Mouse (Mus musculus): ENCODE results near the gene Creb5. TPM values are rescaled to one million over a fixed set of nuclear protein-coding genes. Genes with fewer than 3 reads are reported as not detected.

Creb5 gene
- polyA plus RNA-seq, 1 experiment from 2014 or later: 5.4 TPM

DNA sequence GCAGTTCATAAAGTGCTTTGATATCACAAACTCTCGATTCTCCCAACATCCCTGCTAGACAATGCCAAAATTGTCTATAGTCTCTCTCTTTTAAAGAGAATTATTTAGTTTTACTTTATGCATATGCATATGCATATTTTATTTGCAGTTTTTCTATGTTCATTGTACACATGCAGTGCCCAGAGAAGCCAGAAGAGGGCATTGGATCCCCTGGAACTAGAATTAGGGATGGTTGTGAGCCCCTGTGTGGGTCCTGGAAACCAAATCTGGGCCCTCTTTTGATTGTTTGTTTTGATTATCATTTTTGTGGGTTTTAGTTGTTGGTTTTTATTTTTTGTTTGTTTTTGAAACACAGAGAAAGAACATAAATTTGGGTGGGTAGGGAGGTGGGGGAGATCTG lies 69.3 kb downstream of the Creb5 start:
- 93% methylated on average over 1 of the region's 1 CpGs for WGBS
- H3K4me1 ChIP-seq (ENCODE audit: insufficient read depth, low read depth, low read length): no peaks in the 10 kb centered on the region
- H3K9ac ChIP-seq (replicated peaks; ENCODE audit: low read depth): no peak overlapping the region
- H3K4me2 ChIP-seq (replicated peaks; ENCODE audit: low read depth, low read length): no peak overlapping the region
- DNase-seq (ENCODE audit: low spot score) (no peak), ATAC-seq (no peak)
- no peaks in the 10 kb centered on the region for H3K36me3 ChIP-seq (ENCODE audit: insufficient read depth, low read length)
- H3K27ac ChIP-seq (ENCODE audit: low read length): no peak overlapping the region
- TF ChIP-seq EP300 (IDR thresholded peaks at IDR 0.05) (no peak), CTCF (IDR thresholded peaks at IDR 0.05) (peak; percentile 12; the same call in 1 of the 2 replicates)
- H3K27me3 ChIP-seq (replicated peaks; ENCODE audit: insufficient read depth, low read length): no peaks in the 10 kb centered on the region
- H3K9me3 ChIP-seq (ENCODE audit: low read length): no peaks in the 10 kb centered on the region
- no peak overlapping the region for H3K4me3 ChIP-seq (ENCODE audit: low read depth, low read length)

DNA sequence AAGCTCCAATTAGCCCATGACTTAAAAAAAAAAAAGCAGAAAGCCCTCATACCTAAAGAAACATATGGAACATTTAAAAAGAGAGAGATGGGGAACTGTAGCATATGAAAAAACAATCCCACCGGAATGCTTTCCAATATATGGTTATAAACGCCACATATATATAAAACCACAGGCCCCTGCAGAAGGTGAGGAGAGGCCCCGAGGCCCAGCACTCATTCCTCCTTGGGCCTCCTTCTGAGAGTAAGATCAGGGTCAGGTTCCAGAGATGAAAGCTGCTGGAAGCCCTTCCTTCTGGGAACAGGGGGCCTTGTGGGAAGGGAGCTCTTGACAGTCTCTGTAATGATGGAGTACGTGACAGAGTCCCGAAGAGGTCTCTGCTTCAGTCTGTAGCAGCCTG lies 76.5 kb downstream of the Creb5 start:
- Histone ChIP-seq H3K4me2 (replicated peaks; ENCODE audit: low read depth, low read length) (no peak overlapping the region), H3K36me3 (ENCODE audit: insufficient read depth, low read length) (no peaks in the 10 kb centered on the region), H3K27me3 (replicated peaks; ENCODE audit: insufficient read depth, low read length) (no peaks in the 10 kb centered on the region), H3K27ac (ENCODE audit: low read length) (no peak overlapping the region), H3K9me3 (ENCODE audit: low read length) (no peaks in the 10 kb centered on the region), H3K4me1 (ENCODE audit: insufficient read depth, low read depth, low read length) (peaks cover 3% of the 10 kb centered on the region; the same call in 1 of the 2 replicates), H3K4me3 (ENCODE audit: low read depth, low read length) (no peak overlapping the region), H3K9ac (replicated peaks; ENCODE audit: low read depth) (no peak overlapping the region)
- DNase-seq (ENCODE audit: low spot score): peak; percentile 5
- 43% methylated on average over 5 of the region's 5 CpGs for whole genome bisulfite sequencing
- TF ChIP-seq EP300 (IDR thresholded peaks at IDR 0.05) (no peak), CTCF (IDR thresholded peaks at IDR 0.05) (no peak)
- ATAC-seq: no peak

DNA sequence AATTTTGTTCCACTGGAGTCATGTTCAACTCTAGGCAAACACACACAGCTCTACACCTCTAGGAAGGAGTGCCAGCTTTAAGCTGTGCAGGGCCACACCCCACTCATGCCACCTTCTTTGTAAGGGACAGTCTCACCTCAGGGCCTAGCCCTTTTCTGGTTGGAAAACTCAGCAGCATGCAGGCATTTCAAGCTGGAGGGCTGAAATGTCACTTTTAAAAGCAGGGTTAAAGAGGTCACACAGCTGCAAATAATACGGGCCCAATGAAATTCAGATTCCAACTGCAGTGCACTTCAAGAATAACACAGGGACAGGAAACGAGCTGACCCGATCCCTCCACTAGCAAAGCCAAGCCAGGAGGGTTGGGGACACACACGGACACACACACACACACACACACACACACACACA lies 76.9 kb downstream of the Creb5 start:
- Histone ChIP-seq H3K27ac (ENCODE audit: low read length) (no peak overlapping the region), H3K27me3 (replicated peaks; ENCODE audit: insufficient read depth, low read length) (no peaks in the 10 kb centered on the region), H3K9ac (replicated peaks; ENCODE audit: low read depth) (no peak overlapping the region), H3K36me3 (ENCODE audit: insufficient read depth, low read length) (no peaks in the 10 kb centered on the region), H3K4me1 (ENCODE audit: insufficient read depth, low read depth, low read length) (peaks cover 3% of the 10 kb centered on the region; the same call in 1 of the 2 replicates), H3K9me3 (ENCODE audit: low read length) (no peaks in the 10 kb centered on the region), H3K4me2 (replicated peaks; ENCODE audit: low read depth, low read length) (no peak overlapping the region), H3K4me3 (ENCODE audit: low read depth, low read length) (no peak overlapping the region)
- 18% methylated on average over 4 of the region's 4 CpGs for WGBS
- TF ChIP-seq CTCF (IDR thresholded peaks at IDR 0.05) (no peak), EP300 (IDR thresholded peaks at IDR 0.05) (no peak)
- peak; percentile 48 for DNase-seq (ENCODE audit: low spot score)
- 0 out of 2 replicates have a peak, but pooled peaks have one; percentile 19 for ATAC-seq

DNA sequence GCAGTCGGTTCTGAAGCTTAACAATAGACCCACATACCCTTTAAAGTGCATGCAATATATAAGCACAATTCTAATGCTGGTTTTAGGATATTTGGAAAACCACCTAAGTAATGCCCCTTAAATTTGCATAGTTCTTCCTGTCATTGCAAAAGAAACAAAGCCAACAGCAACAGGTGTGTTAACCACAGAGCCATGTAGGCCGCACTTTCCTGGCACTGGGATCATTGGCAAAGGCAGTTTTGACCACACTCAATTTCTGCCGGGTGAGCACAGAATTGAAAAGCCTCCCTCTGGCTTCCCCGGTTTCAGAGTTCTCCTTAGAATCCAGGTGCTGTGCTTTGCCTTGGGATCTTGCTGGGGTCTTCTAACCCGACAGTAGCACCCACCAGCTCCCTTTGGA lies 82.1 kb downstream of the Creb5 start:
- Histone ChIP-seq H3K4me3 (ENCODE audit: low read depth, low read length) (no peak overlapping the region), H3K9ac (replicated peaks; ENCODE audit: low read depth) (no peak overlapping the region), H3K27ac (ENCODE audit: low read length) (no peak overlapping the region), H3K4me2 (replicated peaks; ENCODE audit: low read depth, low read length) (no peak overlapping the region), H3K4me1 (ENCODE audit: insufficient read depth, low read depth, low read length) (no peaks in the 10 kb centered on the region), H3K9me3 (ENCODE audit: low read length) (no peaks in the 10 kb centered on the region), H3K27me3 (replicated peaks; ENCODE audit: insufficient read depth, low read length) (no peaks in the 10 kb centered on the region), H3K36me3 (ENCODE audit: insufficient read depth, low read length) (no peaks in the 10 kb centered on the region)
- WGBS: 88% methylated on average over 5 of the region's 5 CpGs
- TF ChIP-seq CTCF (IDR thresholded peaks at IDR 0.05): no peak
- TF ChIP-seq EP300 (IDR thresholded peaks at IDR 0.05): no peak
- DNase-seq (ENCODE audit: low spot score): no peak
- no peak for ATAC-seq

DNA sequence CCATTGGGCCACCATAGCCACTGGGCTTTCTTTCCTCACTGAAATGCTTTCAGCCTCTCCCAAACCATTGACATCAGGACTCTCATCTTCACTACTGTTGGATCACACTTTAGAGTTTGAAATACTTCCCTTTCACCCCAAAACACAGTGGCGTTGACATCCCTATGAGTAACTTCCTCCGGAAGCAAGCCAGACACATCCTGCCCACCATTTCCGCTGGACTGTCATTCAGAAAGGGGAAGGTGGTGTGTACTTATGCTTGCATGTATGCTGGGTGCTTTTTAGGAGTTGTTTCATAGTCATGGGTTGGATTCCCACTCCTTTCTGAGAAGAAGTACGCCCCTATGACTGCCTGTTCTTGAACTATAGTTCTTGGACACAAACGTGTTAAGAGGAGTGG lies 82.9 kb downstream of the Creb5 start:
- Histone ChIP-seq H3K9me3 (ENCODE audit: low read length) (no peaks in the 10 kb centered on the region), H3K27ac (ENCODE audit: low read length) (no peak overlapping the region), H3K9ac (replicated peaks; ENCODE audit: low read depth) (no peak overlapping the region), H3K27me3 (replicated peaks; ENCODE audit: insufficient read depth, low read length) (no peaks in the 10 kb centered on the region), H3K36me3 (ENCODE audit: insufficient read depth, low read length) (no peaks in the 10 kb centered on the region), H3K4me1 (ENCODE audit: insufficient read depth, low read depth, low read length) (no peaks in the 10 kb centered on the region), H3K4me2 (replicated peaks; ENCODE audit: low read depth, low read length) (no peak overlapping the region), H3K4me3 (ENCODE audit: low read depth, low read length) (no peak overlapping the region)
- TF ChIP-seq EP300 (IDR thresholded peaks at IDR 0.05): peak; percentile 73
- no peak for TF ChIP-seq CTCF (IDR thresholded peaks at IDR 0.05)
- no peak; the same call in 1 of the 2 replicates for ATAC-seq
- DNase-seq (ENCODE audit: low spot score): peak; percentile 59
- WGBS: 72% methylated on average over 5 of the region's 5 CpGs

DNA sequence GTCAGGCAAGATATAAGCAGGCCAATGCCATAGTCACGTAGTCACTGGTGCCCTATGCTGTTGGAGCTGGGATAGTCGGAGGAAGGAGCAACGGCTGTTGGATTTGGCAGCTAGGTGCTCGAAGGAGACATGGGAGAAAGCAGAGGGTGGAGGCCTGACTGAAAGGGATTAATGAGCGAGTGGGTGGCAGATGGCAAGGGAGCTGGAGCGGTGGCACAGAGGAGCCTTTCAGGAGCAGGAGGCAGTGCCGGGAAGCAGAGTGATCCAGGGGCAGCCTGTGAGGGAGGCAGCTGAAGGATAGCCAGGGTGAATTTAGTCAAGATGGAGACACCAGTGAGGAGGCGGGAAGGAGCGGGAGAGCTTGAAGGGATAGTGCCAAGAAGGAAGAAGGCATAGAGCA lies 84.9 kb downstream of the Creb5 start:
- TF ChIP-seq EP300 (IDR thresholded peaks at IDR 0.05) (no peak), CTCF (IDR thresholded peaks at IDR 0.05) (no peak)
- 90% methylated on average over 9 of the region's 9 CpGs for WGBS

More for the DNA sequence above, 84.9 kb downstream of the Creb5 start:
- no peak for DNase-seq (ENCODE audit: low spot score)
- no peak overlapping the region for H3K27ac ChIP-seq (ENCODE audit: low read length)
- H3K4me2 ChIP-seq (replicated peaks; ENCODE audit: low read depth, low read length): no peak overlapping the region
- no peak overlapping the region for H3K4me3 ChIP-seq (ENCODE audit: low read depth, low read length)
- H3K9ac ChIP-seq (replicated peaks; ENCODE audit: low read depth): no peak overlapping the region
- ATAC-seq: no peak
- H3K9me3 ChIP-seq (ENCODE audit: low read length): no peaks in the 10 kb centered on the region
- H3K27me3 ChIP-seq (replicated peaks; ENCODE audit: insufficient read depth, low read length): no peaks in the 10 kb centered on the region
- no peaks in the 10 kb centered on the region for H3K4me1 ChIP-seq (ENCODE audit: insufficient read depth, low read depth, low read length)
- no peaks in the 10 kb centered on the region for H3K36me3 ChIP-seq (ENCODE audit: insufficient read depth, low read length)

Data from lung, postnatal 0 days (tissue).